Mouse (Mus musculus): ENCODE results near the gene Ilvbl. TPM values are rescaled to one million over a fixed set of nuclear protein-coding genes. Genes with fewer than 3 reads are reported as not detected.
A peak's percentile ranks its signal among the peaks of the same experiment; 100 is the strongest.
"Not testable (repeated sequence)": the region's sequence is repeated elsewhere in the genome, so short reads cannot be mapped to it uniquely, and the experiment has no call there.

Gene Ilvbl
- polyA plus RNA-seq (2015; fragmentation: Nextera tagmentation; extraction: Ambion mirVana) = 38.5 and 48.3 TPM in 2 replicates

- Histone ChIP-seq H3K4me2 (ENCODE audit: low read length) (peak within 1 kb of the TSS; percentile 89), H3K9ac (replicated peaks; ENCODE audit: low read depth, low read length) (peak within 1 kb of the TSS; percentile 58), H3K4me1 (replicated peaks; ENCODE audit: control insufficient read depth, insufficient read depth, low read length) (peaks cover 15% of the 10 kb centered on the region), H3K4me3 (replicated peaks; ENCODE audit: low read length) (peak within 1 kb of the TSS; percentile 60), H3K27ac (ENCODE audit: low read length) (peak within 1 kb of the TSS; percentile 81), H3K27me3 (replicated peaks; ENCODE audit: control insufficient read depth, insufficient read depth, low read length) (no peaks in the 10 kb centered on the region), H3K9me3 (ENCODE audit: control insufficient read depth, low read length) (no peaks in the 10 kb centered on the region), H3K36me3 (ENCODE audit: control insufficient read depth, insufficient read depth) (no peaks in the 10 kb centered on the region)
- peak; percentile 89 for ATAC-seq
- WGBS = under 1% methylated on average over 51 of the region's 51 CpGs
Observed at GRCm38 (mm10) chr10:78574250-78575104, at the start of gene Ilvbl. Gene Ilvbl, plus strand, starts transcription at chr10:78574346.

GRCm38 (mm10) chr10:78525071-78525470 is 49.1 kb upstream of the Ilvbl start:
- not testable (repeated sequence) for ATAC-seq; H3K9me3 ChIP-seq (ENCODE audit: control insufficient read depth, low read length); H3K9ac ChIP-seq (replicated peaks; ENCODE audit: low read depth, low read length); H3K4me1 ChIP-seq (replicated peaks; ENCODE audit: control insufficient read depth, insufficient read depth, low read length); H3K36me3 ChIP-seq (ENCODE audit: control insufficient read depth, insufficient read depth); H3K27ac ChIP-seq (ENCODE audit: low read length); H3K27me3 ChIP-seq (replicated peaks; ENCODE audit: control insufficient read depth, insufficient read depth, low read length); H3K4me3 ChIP-seq (replicated peaks; ENCODE audit: low read length); H3K4me2 ChIP-seq (ENCODE audit: low read length)
- WGBS = 38% methylated on average over 3 of the region's 3 CpGs

- ATAC-seq = no peak
- Histone ChIP-seq H3K4me2 (ENCODE audit: low read length) (no peak overlapping the region), H3K9me3 (ENCODE audit: control insufficient read depth, low read length) (no peaks in the 10 kb centered on the region), H3K27me3 (replicated peaks; ENCODE audit: control insufficient read depth, insufficient read depth, low read length) (no peaks in the 10 kb centered on the region), H3K27ac (ENCODE audit: low read length) (no peak overlapping the region), H3K9ac (replicated peaks; ENCODE audit: low read depth, low read length) (no peak overlapping the region), H3K4me1 (replicated peaks; ENCODE audit: control insufficient read depth, insufficient read depth, low read length) (no peaks in the 10 kb centered on the region), H3K4me3 (replicated peaks; ENCODE audit: low read length) (no peak overlapping the region), H3K36me3 (ENCODE audit: control insufficient read depth, insufficient read depth) (no peaks in the 10 kb centered on the region)
- WGBS = 56% methylated on average over 4 of the region's 4 CpGs
Observed at GRCm38 (mm10) chr10:78525511-78525910, 48.6 kb upstream of the Ilvbl start.

GRCm38 (mm10) chr10:78540943-78541342 is 33.2 kb upstream of the Ilvbl start:
- H3K27me3 ChIP-seq (replicated peaks; ENCODE audit: control insufficient read depth, insufficient read depth, low read length) = no peaks in the 10 kb centered on the region
- WGBS = 60% methylated on average over 2 of the region's 2 CpGs
- no peak overlapping the region for H3K9ac ChIP-seq (replicated peaks; ENCODE audit: low read depth, low read length)
- no peaks in the 10 kb centered on the region for H3K9me3 ChIP-seq (ENCODE audit: control insufficient read depth, low read length)
- no peak overlapping the region for H3K4me2 ChIP-seq (ENCODE audit: low read length)
- H3K4me1 ChIP-seq (replicated peaks; ENCODE audit: control insufficient read depth, insufficient read depth, low read length) = no peaks in the 10 kb centered on the region
- H3K36me3 ChIP-seq (ENCODE audit: control insufficient read depth, insufficient read depth) = no peaks in the 10 kb centered on the region
- H3K4me3 ChIP-seq (replicated peaks; ENCODE audit: low read length) = no peak overlapping the region
- no peak overlapping the region for H3K27ac ChIP-seq (ENCODE audit: low read length)
- ATAC-seq = no peak

GRCm38 (mm10) chr10:78565070-78565469 is 9.1 kb upstream of the Ilvbl start:
- Histone ChIP-seq H3K4me2 (ENCODE audit: low read length) (no peak overlapping the region), H3K9me3 (ENCODE audit: control insufficient read depth, low read length) (no peaks in the 10 kb centered on the region), H3K27ac (ENCODE audit: low read length) (no peak overlapping the region), H3K36me3 (ENCODE audit: control insufficient read depth, insufficient read depth) (no peaks in the 10 kb centered on the region), H3K4me3 (replicated peaks; ENCODE audit: low read length) (no peak overlapping the region), H3K4me1 (replicated peaks; ENCODE audit: control insufficient read depth, insufficient read depth, low read length) (no peaks in the 10 kb centered on the region), H3K27me3 (replicated peaks; ENCODE audit: control insufficient read depth, insufficient read depth, low read length) (no peaks in the 10 kb centered on the region), H3K9ac (replicated peaks; ENCODE audit: low read depth, low read length) (no peak overlapping the region)
- ATAC-seq = no peak
- 87% methylated on average over 1 of the region's 1 CpGs for WGBS

- Histone ChIP-seq H3K27me3 (replicated peaks; ENCODE audit: control insufficient read depth, insufficient read depth, low read length) (no peaks in the 10 kb centered on the region), H3K36me3 (ENCODE audit: control insufficient read depth, insufficient read depth) (no peaks in the 10 kb centered on the region), H3K4me2 (ENCODE audit: low read length) (no peak overlapping the region), H3K9me3 (ENCODE audit: control insufficient read depth, low read length) (no peaks in the 10 kb centered on the region), H3K4me1 (replicated peaks; ENCODE audit: control insufficient read depth, insufficient read depth, low read length) (no peaks in the 10 kb centered on the region), H3K9ac (replicated peaks; ENCODE audit: low read depth, low read length) (no peak overlapping the region), H3K27ac (ENCODE audit: low read length) (no peak overlapping the region), H3K4me3 (replicated peaks; ENCODE audit: low read length) (no peak overlapping the region)
- WGBS = 82% methylated on average over 3 of the region's 3 CpGs
- ATAC-seq = no peak
Observed at GRCm38 (mm10) chr10:78569191-78569590, 5.0 kb upstream of the Ilvbl start.

- H3K27ac ChIP-seq (ENCODE audit: low read length) = no peak overlapping the region
- no peak overlapping the region for H3K9ac ChIP-seq (replicated peaks; ENCODE audit: low read depth, low read length)
- H3K4me1 ChIP-seq (replicated peaks; ENCODE audit: control insufficient read depth, insufficient read depth, low read length) = no peaks in the 10 kb centered on the region; the same call in 1 of the 2 replicates
- no peaks in the 10 kb centered on the region for H3K27me3 ChIP-seq (replicated peaks; ENCODE audit: control insufficient read depth, insufficient read depth, low read length)
- no peak for ATAC-seq
- 62% methylated on average over 3 of the region's 3 CpGs for WGBS
- no peak overlapping the region for H3K4me2 ChIP-seq (ENCODE audit: low read length)
- H3K9me3 ChIP-seq (ENCODE audit: control insufficient read depth, low read length) = no peaks in the 10 kb centered on the region
- no peaks in the 10 kb centered on the region for H3K36me3 ChIP-seq (ENCODE audit: control insufficient read depth, insufficient read depth)
- no peak overlapping the region for H3K4me3 ChIP-seq (replicated peaks; ENCODE audit: low read length)
Observed at GRCm38 (mm10) chr10:78569686-78570085, 4.5 kb upstream of the Ilvbl start.

- no peak overlapping the region for H3K4me3 ChIP-seq (replicated peaks; ENCODE audit: low read length)
- no peak overlapping the region for H3K4me2 ChIP-seq (ENCODE audit: low read length)
- no peaks in the 10 kb centered on the region for H3K9me3 ChIP-seq (ENCODE audit: control insufficient read depth, low read length)
- ATAC-seq = no peak
- no peak overlapping the region for H3K9ac ChIP-seq (replicated peaks; ENCODE audit: low read depth, low read length)
- peaks cover 5% of the 10 kb centered on the region for H3K4me1 ChIP-seq (replicated peaks; ENCODE audit: control insufficient read depth, insufficient read depth, low read length)
- WGBS = 64% methylated on average over 6 of the region's 6 CpGs
- H3K36me3 ChIP-seq (ENCODE audit: control insufficient read depth, insufficient read depth) = no peaks in the 10 kb centered on the region
- no peaks in the 10 kb centered on the region for H3K27me3 ChIP-seq (replicated peaks; ENCODE audit: control insufficient read depth, insufficient read depth, low read length)
- no peak overlapping the region for H3K27ac ChIP-seq (ENCODE audit: low read length)
Observed at GRCm38 (mm10) chr10:78570416-78570815, 3.7 kb upstream of the Ilvbl start.

GRCm38 (mm10) chr10:78570897-78571296 is 3.2 kb upstream of the Ilvbl start:
- no peaks in the 10 kb centered on the region for H3K27me3 ChIP-seq (replicated peaks; ENCODE audit: control insufficient read depth, insufficient read depth, low read length)
- 57% methylated on average over 2 of the region's 2 CpGs for WGBS
- no peak overlapping the region for H3K9ac ChIP-seq (replicated peaks; ENCODE audit: low read depth, low read length)
- H3K4me3 ChIP-seq (replicated peaks; ENCODE audit: low read length) = no peak overlapping the region
- no peaks in the 10 kb centered on the region for H3K9me3 ChIP-seq (ENCODE audit: control insufficient read depth, low read length)
- no peak for ATAC-seq
- no peak overlapping the region for H3K4me2 ChIP-seq (ENCODE audit: low read length)
- peaks cover 10% of the 10 kb centered on the region for H3K4me1 ChIP-seq (replicated peaks; ENCODE audit: control insufficient read depth, insufficient read depth, low read length)
- H3K36me3 ChIP-seq (ENCODE audit: control insufficient read depth, insufficient read depth) = no peaks in the 10 kb centered on the region
- H3K27ac ChIP-seq (ENCODE audit: low read length) = no peak overlapping the region

All from forebrain, embryonic 16.5 days (tissue).